Mouse (Mus musculus) v-Abl transformed pro-B cells (cell line): Measurements from ENCODE around the gene Dlg2.

Experiments used
- in situ Hi-C, 2 experiments: fragments of 400-800 bp; cut with MboI; formaldehyde crosslinking; loops; one replicate each; pipeline ENCODE4 v1.15.1; 2025; ENCODE audit not compliant: unreplicated experiment in 2 of 2

Dlg2 gene

DNA sequence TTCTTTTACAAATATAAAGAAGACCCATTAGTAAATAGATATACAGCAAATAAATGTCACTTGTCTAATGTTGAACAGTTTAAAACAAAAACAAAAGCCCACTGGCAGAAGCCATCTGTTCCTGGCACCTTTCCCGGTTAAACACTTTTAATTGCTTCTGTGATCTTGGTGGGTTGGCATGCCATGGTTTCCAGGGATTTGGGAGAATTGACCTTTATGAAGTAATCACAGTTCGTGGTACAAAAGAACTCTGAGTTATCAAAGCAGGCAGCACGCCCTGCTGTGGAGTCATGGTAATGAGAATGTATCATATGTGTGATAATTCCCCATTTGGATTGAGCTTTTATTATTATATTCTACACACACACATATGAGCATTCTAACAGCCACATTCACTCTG lies 1038.0 kb downstream of the Dlg2 start:
- in situ Hi-C loops, result no loop called here

DNA sequence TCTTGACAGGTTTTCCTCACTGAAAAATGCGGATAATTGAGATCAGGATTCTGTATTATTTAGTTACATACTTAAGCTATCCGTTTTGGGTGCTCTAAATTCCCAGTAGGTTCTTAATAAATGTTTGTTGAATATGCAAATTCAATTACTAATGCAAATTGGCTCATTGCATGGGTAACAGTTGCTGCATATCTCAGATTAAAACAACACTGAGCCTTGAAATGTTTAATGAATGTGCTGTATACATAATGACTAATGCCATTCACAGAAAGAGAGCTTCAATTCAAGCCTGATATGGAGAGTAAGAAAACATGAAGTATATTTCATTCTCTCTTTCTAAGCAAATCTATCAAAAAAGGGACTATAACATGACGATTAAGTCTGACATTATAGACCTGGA lies 1039.8 kb downstream of the Dlg2 start:
- in situ Hi-C loops, result no loop called here

DNA sequence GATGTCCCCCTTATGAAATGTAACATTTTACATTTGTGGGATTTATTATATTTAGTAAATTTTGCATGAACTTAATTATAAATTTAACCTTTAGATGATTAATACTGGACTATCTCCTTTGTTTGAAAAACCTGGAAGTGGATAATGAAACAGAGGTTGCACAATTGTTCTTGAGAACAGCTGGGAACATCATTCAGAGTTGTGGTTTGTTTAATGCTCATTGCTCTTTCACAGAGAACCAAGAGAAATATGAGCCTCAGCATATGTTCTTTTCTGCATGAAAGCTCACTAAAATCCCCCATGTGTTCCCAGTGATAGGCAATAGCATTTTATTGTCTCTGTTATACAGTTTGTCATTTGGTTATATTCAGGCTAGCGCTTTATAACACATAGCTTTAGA lies 1049.4 kb downstream of the Dlg2 start:
- in situ Hi-C loops, result no loop called here

DNA sequence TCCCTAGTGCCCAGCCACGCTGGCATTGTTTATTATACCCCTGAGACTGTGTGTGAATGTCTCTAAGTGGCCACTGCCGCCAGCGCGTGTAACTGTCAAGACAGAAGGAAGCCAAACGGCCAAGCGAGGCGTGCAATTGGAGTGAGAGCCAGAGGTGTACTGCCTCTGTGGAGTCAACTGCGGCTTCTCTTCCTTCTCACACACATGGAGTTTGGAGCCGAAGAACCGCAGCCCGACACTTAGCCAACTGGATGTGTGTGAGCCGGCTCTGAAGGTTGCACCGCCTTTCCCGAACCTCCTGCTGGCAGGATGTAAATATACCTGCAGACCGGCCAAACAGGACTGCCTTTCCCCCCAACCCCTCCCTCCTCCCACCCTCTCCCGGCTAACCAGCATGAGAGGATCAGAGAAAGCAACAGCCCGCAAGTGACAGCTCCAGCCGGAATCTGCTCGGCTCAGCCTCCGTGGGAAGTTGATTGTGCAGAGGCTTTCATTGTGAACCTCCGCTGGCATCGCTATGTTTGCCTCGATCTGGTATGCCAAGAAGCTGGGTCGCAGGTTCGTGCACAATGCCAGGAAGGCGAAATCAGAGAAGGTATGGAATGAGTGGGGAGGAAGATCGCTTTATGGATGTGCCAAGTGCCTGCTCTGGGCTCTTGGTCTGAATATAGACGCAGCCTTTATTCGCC lies 1066.3 kb downstream of the Dlg2 start:
- in situ Hi-C loops, result no loop called here

DNA sequence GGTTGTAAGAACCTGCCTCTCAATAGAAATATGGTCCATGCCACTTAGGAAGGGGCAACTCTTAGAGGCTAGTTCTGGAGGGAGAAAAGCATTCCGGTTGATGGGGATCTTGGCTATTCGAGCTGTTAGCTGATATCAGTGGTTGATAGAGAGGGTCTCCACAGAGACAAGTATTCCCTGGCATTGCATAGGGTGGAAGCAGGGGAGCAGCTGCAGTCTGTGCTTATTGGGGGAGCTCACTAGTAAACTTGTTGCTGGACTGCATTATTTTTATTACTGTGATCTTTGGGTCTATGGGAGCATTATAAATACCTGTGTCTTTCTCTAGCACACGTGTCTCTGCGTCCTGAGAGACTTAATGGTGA lies 1066.8 kb downstream of the Dlg2 start:
- in situ Hi-C loops, result no loop called here

DNA sequence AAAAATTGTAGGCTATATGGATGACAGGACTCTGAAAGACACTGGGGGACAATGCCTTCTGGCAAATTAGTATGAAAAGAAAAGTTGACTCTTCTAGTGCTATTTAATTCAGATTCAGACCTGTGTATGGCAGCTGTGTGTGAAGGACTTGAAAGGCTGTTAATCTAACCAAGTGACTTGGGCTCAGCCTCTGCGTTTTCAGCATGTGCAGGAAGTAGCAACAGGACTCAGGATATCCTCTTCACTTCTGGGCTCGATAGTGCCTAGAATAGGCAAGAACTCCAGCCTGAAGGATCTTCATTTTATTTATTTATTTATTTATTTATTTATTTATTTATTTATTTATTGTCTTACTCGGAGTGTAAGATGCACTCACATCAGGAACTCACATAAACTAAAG lies 1068.1 kb downstream of the Dlg2 start:
- in situ Hi-C loops, result no loop called here

DNA sequence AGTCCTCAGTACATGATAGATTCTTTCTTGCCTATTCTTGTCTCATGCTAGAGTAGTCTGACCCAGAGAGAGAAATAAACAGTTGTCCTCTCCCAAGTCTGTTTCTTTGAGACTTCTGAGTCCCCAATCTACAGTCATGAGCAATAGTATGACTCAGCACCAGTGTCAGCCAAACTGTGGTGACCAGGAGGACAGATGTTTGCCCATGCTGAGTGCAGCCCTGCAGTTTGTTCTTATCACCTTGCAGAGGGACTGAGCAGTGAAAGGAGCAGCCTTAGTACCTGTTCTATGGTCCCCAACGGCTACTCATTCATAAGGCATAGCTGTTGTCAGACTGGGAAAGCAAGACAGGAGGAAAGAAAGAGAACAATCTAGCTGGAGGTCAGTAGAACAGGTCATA lies 1072.3 kb downstream of the Dlg2 start:
- in situ Hi-C loops, result no loop called here

DNA sequence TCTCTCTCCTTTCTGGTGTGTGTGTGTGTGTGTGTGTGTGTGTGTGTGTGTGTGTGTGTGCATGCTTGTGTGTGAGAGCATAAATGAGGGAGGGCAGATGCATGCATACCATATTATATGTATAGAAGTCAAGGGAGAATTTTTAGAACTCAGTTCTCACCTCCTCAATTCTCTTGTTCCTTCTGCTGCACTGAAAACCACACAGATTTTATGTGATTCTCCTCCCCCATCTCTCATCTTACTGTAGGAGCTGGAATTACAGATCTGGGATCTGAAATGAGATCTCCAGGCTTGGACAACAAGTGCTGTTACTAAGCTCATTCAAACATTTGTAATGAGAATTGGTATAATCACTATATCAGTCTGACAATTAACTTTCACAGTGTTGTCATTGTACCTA lies 1081.1 kb downstream of the Dlg2 start:
- in situ Hi-C loops, result no loop called here

DNA sequence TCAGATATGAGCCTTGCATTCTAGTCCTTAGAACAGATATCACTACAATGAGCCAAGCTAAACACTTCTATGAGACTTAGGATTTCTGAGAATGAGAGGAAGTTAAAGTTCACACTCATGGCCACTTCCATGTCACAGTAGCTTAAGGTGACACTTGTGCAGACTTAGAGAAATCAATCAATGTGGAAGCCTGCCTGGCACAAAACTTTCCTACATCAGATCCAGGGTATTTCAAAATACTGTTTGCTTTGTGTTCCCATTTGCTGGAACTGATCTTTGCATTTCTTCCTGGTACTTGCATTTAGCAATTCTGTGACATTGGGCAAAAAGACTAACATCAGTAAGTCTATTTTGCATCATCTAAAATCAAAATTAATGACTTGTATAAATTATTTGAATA lies 1091.0 kb downstream of the Dlg2 start:
- in situ Hi-C loops, result no loop called here

DNA sequence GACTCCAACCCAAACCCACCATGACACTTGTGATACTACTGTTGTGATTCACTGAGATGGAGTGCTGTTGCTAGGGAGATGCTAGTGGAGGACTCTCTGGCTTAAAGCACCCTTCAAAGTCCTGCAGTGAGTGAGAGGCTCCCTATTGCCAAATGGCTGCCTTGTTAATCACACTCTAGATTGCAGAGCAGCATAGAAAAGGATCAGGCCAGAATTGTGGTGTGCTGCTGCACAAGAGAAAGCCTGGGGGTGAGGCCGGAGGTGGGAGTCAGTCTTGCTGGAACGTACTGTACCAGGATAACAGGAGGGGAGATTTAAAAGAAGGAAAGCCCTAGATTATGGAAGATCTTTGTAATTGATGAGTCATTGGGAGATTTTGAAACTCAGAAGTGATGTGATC lies 1094.5 kb downstream of the Dlg2 start:
- in situ Hi-C loops, result no loop called here

DNA sequence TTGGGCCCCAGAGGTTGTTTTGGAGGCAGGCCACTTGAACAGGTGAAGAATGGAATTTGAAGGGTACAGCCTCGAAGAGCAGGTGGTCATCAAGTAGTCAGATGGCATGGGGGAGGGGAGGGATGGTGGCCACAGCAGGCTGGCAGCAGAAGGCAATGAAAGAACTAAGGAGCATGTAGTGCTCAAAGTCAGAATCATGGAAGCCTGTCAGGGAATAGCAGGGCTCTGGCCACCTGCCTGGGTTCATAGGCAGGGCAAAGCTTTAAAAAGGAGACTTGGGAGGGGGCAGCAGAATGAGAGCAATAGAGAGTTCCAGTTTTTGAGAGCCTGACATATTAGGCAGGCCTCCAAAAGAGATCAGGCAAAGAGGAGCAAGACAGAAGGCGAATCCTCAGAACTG lies 1096.2 kb downstream of the Dlg2 start:
- in situ Hi-C loops, result no loop called here

DNA sequence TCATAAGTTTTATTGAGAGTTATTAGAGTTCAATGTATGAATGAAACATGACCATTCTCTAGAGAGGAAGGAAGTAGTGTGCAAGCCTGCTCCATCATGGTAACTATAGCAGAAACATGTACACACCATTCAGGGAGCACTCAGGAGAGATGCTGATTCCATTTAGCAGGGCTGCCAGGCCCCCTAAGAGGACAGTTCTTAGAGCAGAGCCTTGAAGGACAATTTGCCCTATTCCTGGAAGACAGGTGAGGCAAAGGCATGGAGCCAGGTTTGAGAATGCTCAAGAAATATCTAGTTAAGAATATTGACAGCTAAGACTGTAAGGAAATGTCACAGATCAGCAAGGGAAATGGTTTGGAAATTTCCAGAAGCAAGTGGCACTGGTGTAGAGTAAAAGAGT lies 1096.8 kb downstream of the Dlg2 start:
- in situ Hi-C loops, result no loop called here

DNA sequence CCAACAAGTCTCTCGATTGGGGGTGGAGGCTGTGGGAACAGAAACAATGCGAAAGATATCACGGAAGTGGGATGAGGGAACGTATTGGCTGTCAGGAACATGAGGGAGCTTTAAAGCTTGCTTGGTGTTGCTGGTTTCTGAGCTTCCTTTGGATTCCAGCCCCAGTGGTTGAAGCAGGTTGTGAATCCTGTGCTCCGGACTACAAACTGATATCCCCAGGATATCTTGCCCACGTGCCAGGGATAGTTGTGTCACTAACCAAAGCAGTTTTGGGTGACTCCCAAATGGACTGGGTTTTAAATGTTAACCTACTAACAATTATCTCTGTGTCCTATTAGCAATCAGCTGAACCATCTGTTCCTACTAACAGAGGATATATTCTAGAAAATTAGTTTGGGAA lies 1099.7 kb downstream of the Dlg2 start:
- in situ Hi-C loops, result no loop called here

DNA sequence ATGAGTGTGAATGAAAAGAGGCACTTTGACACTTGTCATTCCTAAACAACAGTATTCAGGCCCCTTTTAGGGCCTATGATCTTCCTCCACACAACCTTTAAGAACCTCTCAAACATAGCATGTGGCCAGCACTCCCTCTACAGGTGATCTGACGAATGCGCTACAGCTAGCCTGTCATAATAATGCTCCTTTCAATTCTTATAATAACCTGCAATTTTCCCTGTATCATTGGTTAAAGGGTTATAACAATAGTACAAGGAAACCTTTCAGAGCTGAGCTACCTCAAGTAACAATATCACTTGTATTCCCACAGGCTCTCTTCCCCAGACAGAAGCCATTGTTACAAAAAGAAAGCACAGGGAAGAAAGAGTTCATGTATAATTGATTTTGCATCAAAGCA lies 1105.7 kb downstream of the Dlg2 start:
- in situ Hi-C loops, result no loop called here

DNA sequence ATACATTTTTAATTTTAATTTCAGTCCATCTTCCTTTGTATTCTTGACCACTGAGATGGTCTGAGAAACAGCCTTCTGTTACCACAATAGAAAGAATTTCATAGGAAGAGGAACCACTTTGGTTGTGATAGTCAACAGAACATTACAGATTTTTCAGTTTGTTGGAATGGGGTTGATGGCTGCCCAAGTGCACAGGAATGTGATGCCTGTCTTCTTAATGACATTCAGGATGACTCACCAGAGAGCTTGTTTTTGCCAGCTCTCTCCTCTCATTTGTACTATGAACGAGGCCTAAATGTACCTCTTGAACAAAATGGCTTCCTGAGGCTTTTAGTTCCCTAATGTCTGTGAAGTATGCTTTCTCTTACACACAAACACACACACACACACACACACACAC lies 1107.1 kb downstream of the Dlg2 start:
- in situ Hi-C loops, result no loop called here

DNA sequence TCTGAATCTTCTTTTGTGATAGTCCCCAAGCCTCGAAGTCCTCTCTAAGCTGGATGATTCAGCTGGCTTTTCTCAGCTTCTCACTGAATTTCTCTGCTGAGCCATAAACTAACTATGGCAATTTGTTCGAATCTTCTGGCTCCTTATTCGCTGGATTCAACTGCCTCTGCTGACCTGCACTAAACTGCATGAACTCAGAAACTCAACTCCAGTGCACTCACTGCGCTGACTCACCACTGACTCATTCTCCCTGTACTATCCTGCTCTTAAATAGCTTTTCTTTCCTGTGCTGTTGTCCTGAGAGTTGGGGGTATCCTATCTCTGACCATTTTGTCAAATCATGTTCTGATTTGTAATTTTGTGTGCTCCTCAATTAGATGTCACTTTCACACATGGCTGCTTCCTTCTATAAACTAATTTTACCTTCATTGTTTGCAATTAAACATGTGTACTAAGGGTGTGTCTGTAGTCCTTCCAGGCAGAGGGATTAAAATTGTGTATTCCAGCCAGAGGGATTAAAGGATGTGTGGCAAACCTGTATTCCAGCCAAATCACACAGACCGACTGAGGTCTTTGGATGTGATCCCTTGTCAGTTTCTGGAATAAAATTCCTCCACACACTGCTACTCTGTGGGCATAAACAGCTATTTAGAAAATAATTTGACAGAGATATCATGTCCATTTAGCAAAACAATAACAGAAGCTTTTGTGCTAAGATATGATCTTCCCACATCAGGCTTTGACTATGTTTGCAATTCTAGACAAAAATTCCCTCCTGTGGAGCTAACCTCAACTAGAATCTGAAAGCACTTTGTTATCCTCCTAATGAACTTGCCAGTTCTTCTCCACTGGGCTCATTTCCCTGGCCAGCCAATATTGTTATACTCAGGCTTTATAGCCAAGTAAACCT lies 1115.0 kb downstream of the Dlg2 start:
- in situ Hi-C loops, result no loop called here

DNA sequence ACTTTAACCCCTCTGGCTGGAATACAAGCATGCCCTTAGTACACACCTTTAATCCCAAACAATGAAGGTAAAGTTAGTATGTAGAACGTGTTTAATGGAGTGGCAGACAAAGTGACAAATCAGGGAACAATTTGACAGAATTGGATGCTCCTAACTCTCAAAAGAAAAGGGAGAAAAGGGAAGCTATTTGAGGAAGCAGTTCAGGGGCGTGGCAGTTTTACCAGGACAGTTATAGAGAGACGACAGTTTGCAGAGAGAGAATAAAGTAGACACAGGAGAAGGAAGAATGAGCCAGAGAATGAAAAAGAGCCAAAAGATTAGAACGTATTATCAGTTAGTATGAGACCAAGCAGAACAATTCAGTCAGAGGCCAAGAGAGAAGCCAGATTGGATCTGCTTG lies 1122.1 kb downstream of the Dlg2 start:
- in situ Hi-C loops, result no loop called here

DNA sequence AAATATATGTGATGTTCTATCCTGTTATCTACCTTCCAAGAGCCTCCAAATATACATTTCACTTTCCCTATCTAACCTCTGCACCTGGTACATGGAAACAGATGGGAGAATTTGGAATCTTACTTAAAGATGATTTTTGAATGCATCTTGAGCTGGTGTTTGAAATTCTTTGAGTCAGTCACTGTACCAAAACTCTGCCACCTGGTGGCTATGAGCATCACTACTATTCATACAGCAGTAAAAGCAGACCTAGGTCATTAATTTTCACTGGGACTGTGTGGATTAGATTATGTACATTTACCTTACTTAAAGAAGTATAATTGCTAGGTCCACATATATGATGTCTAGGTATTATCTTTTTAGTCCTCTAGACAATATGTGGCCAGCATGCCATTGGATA lies 1124.8 kb downstream of the Dlg2 start:
- in situ Hi-C loops, result no loop called here

DNA sequence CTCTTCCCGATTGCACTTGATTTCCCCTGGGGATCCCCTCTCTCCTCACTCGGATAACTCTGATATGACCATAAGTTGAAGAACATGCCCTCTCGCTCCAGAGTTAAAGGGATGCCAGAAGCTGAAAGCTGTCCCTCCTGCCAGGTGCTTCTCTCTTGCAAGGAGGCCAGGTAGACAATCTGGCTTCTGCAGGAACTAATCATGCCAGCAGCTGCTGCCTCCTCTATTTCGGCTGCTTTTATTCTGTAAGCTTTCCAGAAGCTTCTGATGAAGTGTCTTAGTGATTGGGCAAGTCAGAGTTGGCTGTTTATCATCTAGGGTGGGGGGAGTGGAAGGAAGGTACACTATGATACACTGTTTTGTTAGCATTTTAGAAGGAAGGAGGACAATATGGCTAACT lies 1127.1 kb downstream of the Dlg2 start:
- in situ Hi-C loops, result no loop called here

DNA sequence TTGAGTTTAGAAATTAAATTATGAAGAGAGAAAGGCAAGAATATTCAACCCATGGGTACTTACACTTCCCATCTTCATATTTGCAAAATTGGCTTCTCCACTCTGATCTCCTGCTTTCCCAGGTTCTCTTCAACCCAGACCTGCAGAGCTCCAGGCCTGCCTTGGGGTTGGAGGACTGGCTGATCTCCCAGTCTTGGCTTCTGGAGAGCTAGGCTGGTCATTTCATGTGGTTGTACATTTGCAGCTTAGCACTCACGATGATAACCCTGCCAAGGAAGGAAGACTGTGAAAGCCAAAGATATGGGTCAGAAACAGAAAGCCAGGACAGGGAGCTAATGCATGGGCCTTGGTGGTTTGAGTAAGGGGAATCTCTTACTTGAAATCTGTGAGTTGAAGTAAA lies 1176.6 kb downstream of the Dlg2 start:
- in situ Hi-C loops, result no loop called here

DNA sequence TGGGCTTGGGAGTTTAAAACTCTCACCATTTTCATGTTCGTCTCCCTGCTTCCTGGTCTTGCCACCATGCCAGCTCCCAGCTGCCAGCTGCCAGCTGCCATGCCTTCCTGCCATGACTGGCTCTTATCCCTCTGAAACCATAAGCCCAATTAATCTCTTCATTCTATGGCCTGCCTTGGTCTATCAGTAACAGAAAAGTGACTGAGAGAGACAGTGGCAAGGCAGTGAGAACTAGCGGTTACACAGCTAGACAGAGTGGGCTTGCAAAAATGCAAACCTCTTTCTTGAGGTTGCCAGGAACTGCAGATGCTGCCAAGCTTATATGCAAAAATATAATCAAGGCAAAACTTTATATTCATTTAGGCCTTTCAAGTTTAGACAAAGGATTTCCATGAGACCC lies 1183.0 kb downstream of the Dlg2 start:
- in situ Hi-C loops, result no loop called here

DNA sequence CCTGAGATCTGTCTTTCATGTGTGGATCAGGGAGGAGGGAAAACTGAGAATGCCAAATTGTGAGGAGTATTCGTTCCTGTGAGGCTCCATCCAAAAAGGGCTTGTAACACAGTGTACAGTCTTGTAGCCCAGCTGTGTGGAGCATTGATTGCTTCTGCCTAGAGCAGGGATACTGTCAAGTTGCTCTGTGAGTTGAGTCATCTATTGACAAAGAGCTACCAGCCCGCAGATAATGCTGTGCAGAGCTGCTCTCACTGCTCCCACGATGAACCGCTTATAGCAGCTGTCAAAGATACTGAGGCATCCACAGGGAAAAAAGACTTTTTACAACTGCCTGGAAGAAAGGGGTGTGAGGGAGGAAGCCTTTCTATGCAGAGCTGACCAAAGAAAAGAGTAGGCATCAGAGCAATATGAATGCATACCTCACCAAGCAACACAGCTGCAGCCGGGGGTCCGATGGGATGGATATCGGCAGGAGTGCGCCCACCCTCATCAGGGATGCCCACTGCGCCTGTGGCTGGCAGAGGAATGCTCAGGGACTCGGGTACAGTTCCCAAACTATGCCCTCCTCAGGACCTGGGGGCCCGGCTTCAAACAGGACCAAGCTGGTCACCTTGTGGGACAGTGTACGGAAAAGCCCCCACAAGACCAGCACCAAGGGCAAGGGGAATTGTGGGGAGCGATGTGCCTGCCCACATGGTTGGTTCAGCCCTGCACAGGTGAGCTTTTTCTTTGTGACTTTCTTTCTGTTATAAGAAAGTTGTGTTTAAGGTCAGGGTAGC lies 1196.0 kb downstream of the Dlg2 start:
- in situ Hi-C loops, result no loop called here
